Mouse (Mus musculus) lung, adult 2 months (tissue): ENCODE results near the gene Rhov. TPM values are rescaled to one million over a fixed set of nuclear protein-coding genes. Genes with fewer than 3 reads are reported as not detected.

Source experiments
- DNase-seq: peaks from one replicate; pipeline ENCODE4 v3.0.0; 2022
- H3K4me1 ChIP-seq: fragments of 200-500 bp; 2 replicates; pipeline ENCODE4 v1.6.1; 2011; ENCODE audit warnings: low read length; ENCODE audit not compliant: control insufficient read depth, insufficient read depth
- H3K4me3 ChIP-seq: fragments of 200-500 bp; replicated peaks from 2 replicates; pipeline ENCODE3; 2011; ENCODE audit warnings: low read depth, mild to moderate bottlenecking, control low read depth, low read length; ENCODE audit errors: extremely low read depth
- CTCF ChIP-seq: fragments of 200-500 bp; IDR thresholded peaks from 2 replicates; pipeline ENCODE4 v1.5.1; 2011; ENCODE audit warnings: mild to moderate bottlenecking, low read length, control low read depth; ENCODE audit not compliant: insufficient read depth
- POLR2A ChIP-seq: fragments of 200-500 bp; IDR thresholded peaks from 2 replicates; pipeline ENCODE4 v1.6.1; 2011; ENCODE audit warnings: low read depth, mild to moderate bottlenecking, control low read depth, low read length, borderline replicate concordance; ENCODE audit errors: extremely low read depth
- WGBS: fragments of 180-500 bp; shearing (Covaris S2); methylation state at CpG from one replicate; pipeline ENCODE4 v1.1.7; 2018; 5-methylcytosine and 5-hydroxymethylcytosine counted together
- polyA plus RNA-seq: library from polyadenylated mRNA; depleted of rRNA; stranded (reverse); fragments of >200 nt; gene quantifications from 2 replicates; pipeline ENCODE4 v1.2.3, GENCODE M21; 2012

Gene Rhov
- polyA plus RNA-seq, 1 experiment, result 3.0 TPM

GRCm38 (mm10) chr2:119263813-119264212, 7.3 kb downstream of the Rhov start:
- no peaks in the 10 kb centered on the region; the same call in none of the 2 replicates for H3K4me1 ChIP-seq
- DNase-seq, result no peak
- TF ChIP-seq POLR2A, result no peak
- no peak for TF ChIP-seq CTCF
- no peak overlapping the region for H3K4me3 ChIP-seq
- 66% methylated on average over 5 of the region's 5 CpGs for WGBS

- WGBS, result 17% methylated on average over 8 of the region's 8 CpGs
- no peaks in the 10 kb centered on the region; the same call in none of the 2 replicates for H3K4me1 ChIP-seq
- peak; percentile 18; the same call in 1 of the 2 replicates for TF ChIP-seq POLR2A
- no peak for TF ChIP-seq CTCF
- H3K4me3 ChIP-seq, result no peak overlapping the region
- DNase-seq, result peak; percentile 70
Measured at GRCm38 (mm10) chr2:119262978-119263377, 8.1 kb downstream of the Rhov start.

GRCm38 (mm10) chr2:119261326-119261725, 9.7 kb downstream of the Rhov start:
- Histone ChIP-seq H3K4me3 (no peak overlapping the region), H3K4me1 (no peaks in the 10 kb centered on the region; the same call in none of the 2 replicates)
- 19% methylated on average over 2 of the region's 2 CpGs for WGBS
- TF ChIP-seq POLR2A, result no peak
- TF ChIP-seq CTCF, result no peak
- no peak for DNase-seq

- 83% methylated on average over 1 of the region's 1 CpGs for WGBS
- DNase-seq, result no peak
- Histone ChIP-seq H3K4me1 (no peaks in the 10 kb centered on the region; the same call in none of the 2 replicates), H3K4me3 (no peak overlapping the region)
- TF ChIP-seq POLR2A (no peak), CTCF (no peak)
Measured at GRCm38 (mm10) chr2:119260518-119260917, 10.6 kb downstream of the Rhov start.

- DNase-seq, result no peak
- peaks cover 3% of the 10 kb centered on the region; the same call in 1 of the 2 replicates for H3K4me1 ChIP-seq
- TF ChIP-seq POLR2A (no peak), CTCF (no peak)
- 23% methylated on average over 7 of the region's 7 CpGs for WGBS
- no peak overlapping the region for H3K4me3 ChIP-seq
Measured at GRCm38 (mm10) chr2:119254976-119255375, 16.1 kb downstream of the Rhov start.

- WGBS, result 11% methylated on average over 11 of the region's 11 CpGs
- Histone ChIP-seq H3K4me1 (peaks cover 3% of the 10 kb centered on the region; the same call in 1 of the 2 replicates), H3K4me3 (no peak overlapping the region)
- no peak for TF ChIP-seq POLR2A
- TF ChIP-seq CTCF, result peak; percentile 93
- DNase-seq, result peak; percentile 83
Measured at GRCm38 (mm10) chr2:119250826-119251478, 20.1 kb downstream of the Rhov start.

GRCm38 (mm10) chr2:119250377-119250776, 20.7 kb downstream of the Rhov start:
- peaks cover 3% of the 10 kb centered on the region; the same call in 1 of the 2 replicates for H3K4me1 ChIP-seq
- 51% methylated on average over 5 of the region's 5 CpGs for WGBS
- no peak for DNase-seq
- TF ChIP-seq POLR2A (no peak), CTCF (no peak)
- no peak overlapping the region for H3K4me3 ChIP-seq

- Histone ChIP-seq H3K4me3 (no peak overlapping the region), H3K4me1 (peaks cover 3% of the 10 kb centered on the region; the same call in 1 of the 2 replicates)
- DNase-seq, result peak; percentile 43
- 37% methylated on average over 4 of the region's 4 CpGs for WGBS
- TF ChIP-seq CTCF, result no peak
- TF ChIP-seq POLR2A, result no peak
Measured at GRCm38 (mm10) chr2:119249592-119250061, 21.4 kb downstream of the Rhov start.

- Histone ChIP-seq H3K4me3 (no peak overlapping the region), H3K4me1 (peaks cover 3% of the 10 kb centered on the region; the same call in 1 of the 2 replicates)
- 80% methylated on average over 9 of the region's 9 CpGs for WGBS
- TF ChIP-seq POLR2A, result no peak
- no peak for TF ChIP-seq CTCF
- no peak for DNase-seq
Measured at GRCm38 (mm10) chr2:119247904-119248303, 23.2 kb downstream of the Rhov start.

- H3K4me3 ChIP-seq, result no peak overlapping the region
- DNase-seq, result no peak
- TF ChIP-seq CTCF, result no peak
- no peak for TF ChIP-seq POLR2A
- WGBS, result 69% methylated on average over 7 of the region's 7 CpGs
- H3K4me1 ChIP-seq, result no peaks in the 10 kb centered on the region; the same call in 1 of the 2 replicates
Measured at GRCm38 (mm10) chr2:119245246-119245645, 25.8 kb downstream of the Rhov start.

- Histone ChIP-seq H3K4me3 (no peak overlapping the region), H3K4me1 (no peaks in the 10 kb centered on the region)
- no peak for DNase-seq
- 49% methylated on average over 9 of the region's 9 CpGs for WGBS
- TF ChIP-seq POLR2A, result no peak
- TF ChIP-seq CTCF, result no peak
Measured at GRCm38 (mm10) chr2:119242548-119242947, 28.5 kb downstream of the Rhov start.
